Mouse (Mus musculus): ENCODE data around the gene Ccdc92. TPM values are rescaled to one million over a fixed set of nuclear protein-coding genes. Genes with fewer than 3 reads are reported as not detected.

Gene Ccdc92
- polyA plus RNA-seq (2014; fragmentation: Nextera tagmentation; extraction: Ambion mirVana), result 14.7 and 21.1 TPM in 2 replicates

DNA sequence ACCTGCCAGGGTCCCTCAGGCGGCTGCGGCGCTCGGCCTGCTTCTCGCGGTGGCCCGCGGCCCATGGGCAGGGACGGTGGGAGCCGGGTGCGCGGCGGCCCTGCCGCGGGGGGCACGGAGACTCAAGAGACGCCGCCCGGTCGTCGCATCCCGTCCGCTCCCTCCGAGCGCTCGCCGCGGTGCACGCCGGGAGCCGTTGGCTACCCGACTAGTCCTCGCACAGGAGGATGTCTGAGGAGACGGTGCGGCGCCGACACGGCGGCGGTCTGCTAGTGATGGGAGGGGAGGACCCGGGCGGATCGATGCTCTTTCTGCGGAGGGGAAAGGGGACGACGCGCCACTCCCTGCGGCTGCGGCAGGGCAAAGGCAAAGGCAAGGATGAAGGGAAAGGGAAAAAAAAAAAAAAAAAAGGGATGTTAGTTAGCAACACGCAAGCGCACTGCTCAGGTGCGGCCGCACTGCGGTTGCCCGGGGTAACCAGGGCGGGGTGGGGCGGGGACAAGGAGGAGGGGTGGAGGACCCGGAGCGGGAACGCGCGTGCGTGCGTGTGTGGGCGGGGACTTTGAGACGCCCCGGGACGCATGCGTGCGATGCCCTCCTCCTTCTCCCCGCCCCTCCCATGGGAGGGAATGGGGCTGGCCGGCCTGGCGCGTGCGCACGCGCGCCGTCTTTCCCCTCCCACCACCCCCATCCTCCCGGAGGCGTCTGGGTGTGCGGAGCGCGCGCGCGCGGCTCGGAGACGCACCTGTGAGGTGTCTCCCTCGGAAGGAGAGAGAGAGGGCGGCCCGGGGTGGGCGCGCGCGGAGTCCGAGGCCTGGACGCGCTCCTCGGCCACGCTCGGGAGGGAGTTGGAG, at the start of gene Ccdc92, which contains the start of gene Zfp664:
Gene Ccdc92, minus strand, starts transcription at position 412 of the 854 bp plus-strand sequence.
Gene Zfp664, plus strand, starts transcription at position 679 of the 854 bp plus-strand sequence.
- Histone ChIP-seq H3K9me3 (ENCODE audit: control insufficient read depth, low read length) (no peaks in the 10 kb centered on the region), H3K4me1 (replicated peaks; ENCODE audit: control insufficient read depth, insufficient read depth, low read length) (0 out of 2 replicates have a peak, but pooled peaks cover 5% of the 10 kb centered on the region), H3K4me2 (replicated peaks; ENCODE audit: low read depth, low read length) (peak within 1 kb of the TSS; percentile 96), H3K27me3 (ENCODE audit: control insufficient read depth, insufficient read depth, low read length) (peaks cover 7% of the 10 kb centered on the region; the same call in 1 of the 2 replicates), H3K36me3 (ENCODE audit: control insufficient read depth, insufficient read depth, low read length) (no peaks in the 10 kb centered on the region), H3K27ac (ENCODE audit: low read depth, low read length) (peak within 1 kb of the TSS; percentile 95), H3K9ac (ENCODE audit: low read depth, low read length) (peak within 1 kb of the TSS; percentile 97), H3K4me3 (ENCODE audit: low read depth, low read length) (peak within 1 kb of the TSS; percentile 99)
- ATAC-seq (ENCODE audit: low FRiP score), result peak; percentile 91
- WGBS, result under 1% methylated on average over 85 of the region's 103 CpGs
- peak; percentile 100 for DNase-seq (ENCODE audit: low spot score)

DNA sequence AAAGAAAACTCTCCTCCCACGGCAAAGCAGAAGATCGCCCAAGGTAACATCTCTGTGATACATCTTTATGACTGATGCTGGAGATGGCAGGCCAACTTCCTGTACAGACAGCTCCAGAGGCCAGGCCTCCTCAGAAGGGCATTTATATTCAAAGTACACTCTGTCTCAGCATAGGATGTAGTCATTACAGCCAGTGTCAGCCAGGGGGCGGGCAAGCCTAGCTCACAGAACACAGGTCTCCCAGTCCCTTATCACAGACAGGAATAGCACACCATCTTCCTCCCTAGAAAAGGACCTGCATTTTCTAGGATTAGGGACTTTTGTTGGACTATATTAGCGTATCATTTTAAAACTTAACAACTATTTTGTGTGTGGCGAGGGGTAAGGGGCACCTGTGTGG, 46.6 kb upstream of the Ccdc92 start:
- Histone ChIP-seq H3K9me3 (ENCODE audit: control insufficient read depth, low read length) (no peaks in the 10 kb centered on the region), H3K36me3 (ENCODE audit: control insufficient read depth, insufficient read depth, low read length) (no peaks in the 10 kb centered on the region), H3K4me3 (ENCODE audit: low read depth, low read length) (no peak overlapping the region), H3K27ac (ENCODE audit: low read depth, low read length) (no peak overlapping the region), H3K27me3 (ENCODE audit: control insufficient read depth, insufficient read depth, low read length) (no peaks in the 10 kb centered on the region), H3K4me2 (replicated peaks; ENCODE audit: low read depth, low read length) (no peak overlapping the region), H3K4me1 (replicated peaks; ENCODE audit: control insufficient read depth, insufficient read depth, low read length) (no peaks in the 10 kb centered on the region), H3K9ac (ENCODE audit: low read depth, low read length) (no peak overlapping the region)
- 21% methylated on average over 5 of the region's 5 CpGs for WGBS
- peak; percentile 87 for DNase-seq (ENCODE audit: low spot score)
- ATAC-seq (ENCODE audit: low FRiP score), result peak; percentile 68

DNA sequence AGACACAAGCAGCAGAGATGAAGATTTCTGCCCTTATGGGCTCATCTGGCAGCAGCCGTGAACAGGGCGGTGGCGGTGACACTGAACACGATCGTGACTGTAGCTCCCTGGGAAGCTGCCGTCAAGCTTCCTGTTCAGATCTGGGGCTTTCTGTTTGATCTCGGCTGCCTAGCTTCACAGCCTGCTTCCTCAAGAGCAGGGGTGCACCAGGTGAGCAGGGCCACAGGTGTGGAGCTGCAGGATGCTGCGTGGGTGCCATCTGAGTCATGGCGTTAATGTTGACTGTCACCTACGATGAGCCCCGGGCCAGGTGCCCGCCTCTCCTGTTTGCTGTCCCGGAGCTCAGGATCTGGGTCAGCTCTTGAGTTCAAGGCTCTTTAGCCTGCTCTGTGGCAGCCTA, 44.7 kb upstream of the Ccdc92 start:
- WGBS, result 82% methylated on average over 13 of the region's 13 CpGs
- H3K4me1 ChIP-seq (replicated peaks; ENCODE audit: control insufficient read depth, insufficient read depth, low read length), result no peaks in the 10 kb centered on the region

DNA sequence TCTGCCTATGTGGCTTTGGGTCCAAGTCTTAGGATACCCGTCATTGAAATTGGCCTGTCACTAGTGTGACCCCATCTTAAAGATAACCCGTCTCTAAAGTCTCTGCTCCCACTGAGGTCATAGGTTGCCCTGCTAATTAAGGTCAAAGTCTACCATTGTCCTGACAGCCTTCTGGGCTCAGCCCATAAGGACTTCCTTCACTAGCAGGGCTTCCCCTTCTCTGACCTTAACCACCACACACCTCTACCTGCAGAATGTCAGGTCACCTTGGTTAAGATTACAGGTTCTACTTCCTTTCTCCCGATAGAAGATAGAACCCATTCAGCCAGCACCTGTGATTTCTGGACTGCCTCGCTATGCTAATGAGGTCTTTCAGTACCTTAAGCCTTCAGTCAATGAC, 41.6 kb upstream of the Ccdc92 start:
- H3K27ac ChIP-seq (ENCODE audit: low read depth, low read length), result no peak overlapping the region
- H3K27me3 ChIP-seq (ENCODE audit: control insufficient read depth, insufficient read depth, low read length), result no peaks in the 10 kb centered on the region
- no peaks in the 10 kb centered on the region for H3K36me3 ChIP-seq (ENCODE audit: control insufficient read depth, insufficient read depth, low read length)
- H3K4me1 ChIP-seq (replicated peaks; ENCODE audit: control insufficient read depth, insufficient read depth, low read length), result no peaks in the 10 kb centered on the region
- ATAC-seq (ENCODE audit: low FRiP score) (no peak), DNase-seq (ENCODE audit: low spot score) (no peak)
- H3K4me3 ChIP-seq (ENCODE audit: low read depth, low read length), result no peak overlapping the region
- no peaks in the 10 kb centered on the region for H3K9me3 ChIP-seq (ENCODE audit: control insufficient read depth, low read length)
- no peak overlapping the region for H3K9ac ChIP-seq (ENCODE audit: low read depth, low read length)
- no peak overlapping the region for H3K4me2 ChIP-seq (replicated peaks; ENCODE audit: low read depth, low read length)
- WGBS, result 78% methylated on average over 4 of the region's 4 CpGs

More for the DNA sequence above, 44.7 kb upstream of the Ccdc92 start:
- no peak for ATAC-seq (ENCODE audit: low FRiP score)
- Histone ChIP-seq H3K9ac (ENCODE audit: low read depth, low read length) (no peak overlapping the region), H3K27ac (ENCODE audit: low read depth, low read length) (no peak overlapping the region), H3K4me3 (ENCODE audit: low read depth, low read length) (no peak overlapping the region), H3K36me3 (ENCODE audit: control insufficient read depth, insufficient read depth, low read length) (no peaks in the 10 kb centered on the region), H3K4me2 (replicated peaks; ENCODE audit: low read depth, low read length) (no peak overlapping the region), H3K27me3 (ENCODE audit: control insufficient read depth, insufficient read depth, low read length) (no peaks in the 10 kb centered on the region), H3K9me3 (ENCODE audit: control insufficient read depth, low read length) (no peaks in the 10 kb centered on the region)
- no peak for DNase-seq (ENCODE audit: low spot score)

DNA sequence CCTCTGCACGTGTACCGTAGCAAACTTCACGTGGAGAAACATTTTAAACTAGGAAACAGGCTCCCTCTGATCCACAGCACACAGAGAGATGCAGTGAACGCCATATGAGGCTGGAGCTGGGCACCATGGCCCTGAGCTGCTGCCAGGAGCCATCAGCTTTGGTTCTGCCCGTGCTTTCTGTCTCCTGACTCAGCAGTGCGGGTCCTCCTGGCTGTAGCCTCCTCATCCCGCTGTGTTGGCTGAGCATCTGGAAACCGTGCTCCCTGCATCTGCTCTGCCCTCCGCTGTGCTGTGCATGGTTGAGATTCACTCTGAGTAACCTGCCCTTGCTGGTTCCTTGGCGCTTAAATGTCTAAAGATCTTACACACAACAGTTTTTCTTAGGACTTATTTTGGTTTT, 40.0 kb upstream of the Ccdc92 start:
- Histone ChIP-seq H3K9ac (ENCODE audit: low read depth, low read length) (no peak overlapping the region), H3K36me3 (ENCODE audit: control insufficient read depth, insufficient read depth, low read length) (no peaks in the 10 kb centered on the region), H3K9me3 (ENCODE audit: control insufficient read depth, low read length) (no peaks in the 10 kb centered on the region), H3K4me2 (replicated peaks; ENCODE audit: low read depth, low read length) (no peak overlapping the region), H3K4me1 (replicated peaks; ENCODE audit: control insufficient read depth, insufficient read depth, low read length) (no peaks in the 10 kb centered on the region), H3K27me3 (ENCODE audit: control insufficient read depth, insufficient read depth, low read length) (no peaks in the 10 kb centered on the region), H3K27ac (ENCODE audit: low read depth, low read length) (no peak overlapping the region), H3K4me3 (ENCODE audit: low read depth, low read length) (no peak overlapping the region)
- no peak for ATAC-seq (ENCODE audit: low FRiP score)
- 83% methylated on average over 10 of the region's 10 CpGs for WGBS
- DNase-seq (ENCODE audit: low spot score), result no peak

DNA sequence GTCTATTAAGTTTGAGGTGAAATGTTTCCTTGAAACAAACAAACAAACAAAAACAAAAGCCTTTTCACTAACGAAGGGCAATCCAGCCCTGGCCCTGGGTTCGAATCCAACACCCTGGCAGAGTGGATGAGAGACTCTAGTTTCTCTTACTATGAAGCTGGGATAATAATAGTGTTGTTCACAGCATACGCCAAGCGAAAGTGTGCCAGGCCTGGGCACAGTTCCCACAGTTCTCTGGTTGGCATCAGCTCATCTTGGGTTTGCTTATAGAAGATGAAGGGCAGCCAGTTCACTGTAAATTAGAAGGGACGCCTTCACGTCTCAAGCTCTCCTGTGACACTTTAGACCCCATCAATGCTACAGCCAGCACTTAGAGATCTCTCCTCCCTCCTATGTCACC, 39.5 kb upstream of the Ccdc92 start:
- Histone ChIP-seq H3K36me3 (ENCODE audit: control insufficient read depth, insufficient read depth, low read length) (no peaks in the 10 kb centered on the region), H3K9me3 (ENCODE audit: control insufficient read depth, low read length) (no peaks in the 10 kb centered on the region), H3K27me3 (ENCODE audit: control insufficient read depth, insufficient read depth, low read length) (no peaks in the 10 kb centered on the region), H3K4me3 (ENCODE audit: low read depth, low read length) (no peak overlapping the region), H3K4me2 (replicated peaks; ENCODE audit: low read depth, low read length) (no peak overlapping the region), H3K9ac (ENCODE audit: low read depth, low read length) (no peak overlapping the region), H3K27ac (ENCODE audit: low read depth, low read length) (no peak overlapping the region), H3K4me1 (replicated peaks; ENCODE audit: control insufficient read depth, insufficient read depth, low read length) (no peaks in the 10 kb centered on the region)
- WGBS, result 87% methylated on average over 6 of the region's 6 CpGs
- no peak for ATAC-seq (ENCODE audit: low FRiP score)
- DNase-seq (ENCODE audit: low spot score), result no peak

DNA sequence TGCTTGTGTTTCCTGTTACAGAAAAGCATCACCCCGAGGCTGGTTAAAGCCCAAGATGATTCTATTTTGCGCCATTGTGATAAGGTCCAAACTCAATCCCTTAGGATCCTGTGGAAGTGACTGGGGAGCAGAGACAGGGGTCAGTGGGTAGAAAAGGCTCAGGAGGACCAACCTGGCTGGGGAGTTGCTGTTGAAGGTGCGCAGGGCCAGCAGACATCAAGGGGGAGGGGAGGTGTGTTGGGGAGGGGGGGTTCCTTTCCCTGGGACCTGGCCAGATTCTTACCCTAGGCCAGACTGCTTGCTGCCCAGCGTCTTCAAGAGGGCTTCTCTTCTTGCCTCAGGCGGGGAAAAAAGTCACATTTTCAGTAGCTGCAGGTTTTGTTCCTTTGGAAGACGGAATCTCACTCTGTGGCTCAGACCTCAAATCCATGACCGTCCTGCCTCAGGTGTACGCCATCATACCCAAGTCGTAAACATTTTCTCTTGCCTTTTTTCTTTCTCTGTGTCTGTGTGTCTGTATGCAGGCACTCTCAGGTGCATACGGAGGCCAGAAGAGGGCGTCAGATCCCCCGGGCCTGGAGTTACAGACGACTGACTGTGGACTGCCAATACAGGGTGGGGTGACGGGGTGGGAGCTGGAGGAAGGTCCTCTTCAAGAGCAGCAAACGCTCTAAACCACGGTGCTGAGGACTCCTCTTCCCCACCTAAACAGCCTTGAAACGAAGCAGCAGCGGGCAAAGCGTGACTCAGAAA, 38.7 kb upstream of the Ccdc92 start:
- Histone ChIP-seq H3K9me3 (ENCODE audit: control insufficient read depth, low read length) (no peaks in the 10 kb centered on the region), H3K36me3 (ENCODE audit: control insufficient read depth, insufficient read depth, low read length) (no peaks in the 10 kb centered on the region), H3K4me3 (ENCODE audit: low read depth, low read length) (no peak overlapping the region), H3K4me1 (replicated peaks; ENCODE audit: control insufficient read depth, insufficient read depth, low read length) (no peaks in the 10 kb centered on the region), H3K27me3 (ENCODE audit: control insufficient read depth, insufficient read depth, low read length) (no peaks in the 10 kb centered on the region), H3K27ac (ENCODE audit: low read depth, low read length) (no peak overlapping the region), H3K9ac (ENCODE audit: low read depth, low read length) (no peak overlapping the region), H3K4me2 (replicated peaks; ENCODE audit: low read depth, low read length) (no peak overlapping the region)
- 73% methylated on average over 19 of the region's 19 CpGs for WGBS
- ATAC-seq (ENCODE audit: low FRiP score) (no peak), DNase-seq (ENCODE audit: low spot score) (no peak)

DNA sequence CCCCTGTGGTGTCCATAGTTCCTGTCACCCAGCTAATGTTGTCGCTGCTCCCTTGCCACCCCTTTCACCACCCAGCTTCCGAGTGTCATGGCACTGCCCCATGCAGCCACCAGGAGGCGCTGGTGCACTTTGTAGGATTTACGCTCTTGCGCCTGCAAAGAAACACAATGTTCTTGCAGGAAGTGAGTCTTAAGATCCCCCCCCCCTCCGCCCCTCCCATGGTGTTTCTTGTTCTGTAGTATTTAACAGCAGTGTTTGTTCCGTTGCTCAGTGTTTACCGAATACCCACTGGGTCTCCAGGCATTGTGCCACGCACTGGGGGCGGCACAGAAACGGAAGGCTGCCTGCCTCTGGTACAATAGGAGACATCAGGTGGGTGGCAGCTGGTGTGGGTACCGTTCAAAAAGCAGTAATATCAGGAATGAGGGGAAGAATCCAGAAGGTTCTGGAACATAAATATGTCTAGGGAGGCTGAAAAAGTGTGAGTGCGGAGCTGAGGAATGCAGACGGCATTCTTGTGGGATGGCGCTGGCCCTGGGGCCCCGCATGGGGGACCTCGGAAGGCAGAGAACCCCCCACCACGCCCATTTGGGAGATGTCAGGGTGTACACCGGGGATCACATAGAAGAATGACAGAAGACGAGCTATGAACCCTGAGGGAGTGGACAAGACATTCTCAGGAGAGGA, 37.9 kb upstream of the Ccdc92 start:
- ATAC-seq (ENCODE audit: low FRiP score) (peak; percentile 45; the same call in 1 of the 2 replicates), DNase-seq (ENCODE audit: low spot score) (peak; percentile 93)
- Histone ChIP-seq H3K36me3 (ENCODE audit: control insufficient read depth, insufficient read depth, low read length) (no peaks in the 10 kb centered on the region), H3K27ac (ENCODE audit: low read depth, low read length) (no peak overlapping the region), H3K27me3 (ENCODE audit: control insufficient read depth, insufficient read depth, low read length) (no peaks in the 10 kb centered on the region), H3K4me2 (replicated peaks; ENCODE audit: low read depth, low read length) (no peak overlapping the region), H3K9me3 (ENCODE audit: control insufficient read depth, low read length) (no peaks in the 10 kb centered on the region), H3K4me1 (replicated peaks; ENCODE audit: control insufficient read depth, insufficient read depth, low read length) (no peaks in the 10 kb centered on the region), H3K9ac (ENCODE audit: low read depth, low read length) (no peak overlapping the region), H3K4me3 (ENCODE audit: low read depth, low read length) (no peak overlapping the region)
- 35% methylated on average over 20 of the region's 20 CpGs for WGBS
